Mouse (Mus musculus): ENCODE measurements around the gene Gm17654. TPM values are rescaled to one million over a fixed set of nuclear protein-coding genes. Genes with fewer than 3 reads are reported as not detected.

Gene Gm17654
- polyA plus RNA-seq (2015; fragmentation: Nextera tagmentation; extraction: Ambion mirVana): not detected in 2 replicates

GRCm38 (mm10) chr14:43579046-43579445, at the start of gene Gm17654:
Gm17654 (minus strand) TSS chr14:43579146.

GRCm38 (mm10) chr14:43607913-43608312, 29.0 kb upstream of the Gm17654 start, which contains the start of gene Gm10375:
Gm10375 (minus strand) TSS chr14:43608013.

DNA sequence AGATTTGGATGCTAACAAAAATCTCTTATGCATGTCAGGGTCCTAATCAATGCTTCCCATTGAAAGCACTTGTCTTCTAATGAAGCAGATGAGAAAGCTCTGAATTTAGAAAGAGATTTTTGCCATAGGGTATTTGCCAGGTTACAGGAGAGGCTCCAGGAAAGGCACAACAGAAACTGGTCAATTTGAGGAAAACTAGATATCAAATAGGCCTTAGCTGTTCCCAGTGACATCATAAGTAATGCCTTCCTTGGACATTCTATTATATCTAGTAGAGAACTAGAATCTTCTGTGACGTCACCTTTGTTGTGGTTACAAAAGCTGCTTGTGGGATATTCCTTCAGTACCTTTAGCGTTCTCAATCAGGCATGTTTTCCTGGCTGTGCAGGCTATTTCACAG, 35.7 kb downstream of the Gm17654 start, which contains the start of gene Gm5799:
Gene Gm5799 (plus strand): TSS at position 301 of the 400 bp plus-strand sequence.

Other genes starting within 250 kb of the Gm17654 start
- not detected in 2 replicates for gene 1700001F09Rik, start 231.3 kb downstream of the Gm17654 start, polyA plus RNA-seq (2015; fragmentation: Nextera tagmentation; extraction: Ambion mirVana)
- gene Gm8138, start 162.8 kb downstream of the Gm17654 start, polyA plus RNA-seq (2015; fragmentation: Nextera tagmentation; extraction: Ambion mirVana): not detected in 2 replicates
- gene Gm5799, start 35.6 kb downstream of the Gm17654 start, polyA plus RNA-seq (2015; fragmentation: Nextera tagmentation; extraction: Ambion mirVana): not detected in 2 replicates
- gene Gm10375, start 28.9 kb upstream of the Gm17654 start, polyA plus RNA-seq (2015; fragmentation: Nextera tagmentation; extraction: Ambion mirVana): not detected in 2 replicates
- not detected in 2 replicates for gene Gm8165, start 98.1 kb upstream of the Gm17654 start, polyA plus RNA-seq (2015; fragmentation: Nextera tagmentation; extraction: Ambion mirVana)
- 0.72 and 1.2 TPM in 2 replicates for gene Gm7324, start 118.7 kb upstream of the Gm17654 start, polyA plus RNA-seq (2015; fragmentation: Nextera tagmentation; extraction: Ambion mirVana)
- gene Gm16506, start 148.3 kb upstream of the Gm17654 start, polyA plus RNA-seq (2015; fragmentation: Nextera tagmentation; extraction: Ambion mirVana): not detected in 2 replicates
- not detected in 2 replicates for gene Gm6526, start 168.7 kb upstream of the Gm17654 start, polyA plus RNA-seq (2015; fragmentation: Nextera tagmentation; extraction: Ambion mirVana)
- gene Gm8180, start 205.6 kb upstream of the Gm17654 start, polyA plus RNA-seq (2015; fragmentation: Nextera tagmentation; extraction: Ambion mirVana): not detected in 2 replicates

Measured in neural tube, postnatal 0 days (tissue).